Mouse (Mus musculus) intestine, embryonic 15.5 days (tissue): Measurements from ENCODE around the gene Zfp942. TPM values are rescaled to one million over a fixed set of nuclear protein-coding genes. Genes with fewer than 3 reads are reported as not detected.
"Not testable (repeated sequence)": the region's sequence is repeated elsewhere in the genome, so short reads cannot be mapped to it uniquely, and the experiment has no call there.

Experiments used
- ATAC-seq: fragments of 200-750 bp; cut with Nextera tagmentation; 2 replicates; pipeline ENCODE4 v1.8.0; 2017; ENCODE audit warnings: moderate TSS enrichment, moderate library complexity
- H3K27ac ChIP-seq: fragments of 300-500 bp; sonication (generic); 2 replicates; pipeline ENCODE4 v1.5.1; 2015; ENCODE audit warnings: mild to moderate bottlenecking, inconsistent platforms
- H3K27me3 ChIP-seq: fragments of 300-500 bp; sonication (generic); replicated peaks from 2 replicates; pipeline ENCODE4 v1.6.1; 2015; ENCODE audit warnings: inconsistent platforms
- H3K36me3 ChIP-seq: fragments of 300-500 bp; sonication (generic); 2 replicates; pipeline ENCODE4 v1.6.1; 2015; ENCODE audit warnings: inconsistent platforms
- H3K4me1 ChIP-seq: fragments of 300-500 bp; sonication (generic); replicated peaks from 2 replicates; pipeline ENCODE4 v1.6.1; 2015; ENCODE audit warnings: inconsistent platforms
- H3K4me2 ChIP-seq: fragments of 300-500 bp; sonication (generic); replicated peaks from 2 replicates; pipeline ENCODE4 v1.6.1; 2015; ENCODE audit warnings: mild to moderate bottlenecking, inconsistent platforms
- H3K4me3 ChIP-seq: fragments of 300-500 bp; sonication (generic); replicated peaks from 2 replicates; pipeline ENCODE4 v1.5.1; 2015; ENCODE audit warnings: inconsistent platforms
- H3K9ac ChIP-seq: fragments of 300-500 bp; sonication (generic); 2 replicates; pipeline ENCODE4 v1.6.1; 2015; ENCODE audit warnings: inconsistent platforms
- H3K9me3 ChIP-seq: fragments of 300-500 bp; sonication (generic); 2 replicates; pipeline ENCODE4 v1.6.1; 2016; ENCODE audit warnings: inconsistent platforms
- WGBS: fragments of 180-500 bp; shearing (Covaris S2); methylation state at CpG from one replicate; pipeline ENCODE4 v1.1.7; 2015; 5-methylcytosine and 5-hydroxymethylcytosine counted together
- polyA plus RNA-seq: library from polyadenylated mRNA; unstranded; fragments of >200 nt; fragmentation: Nextera tagmentation; extraction: Ambion mirVana; gene quantifications from 2 replicates; pipeline ENCODE4 v1.2.1, GENCODE M21; 2015

Zfp942 gene
- polyA plus RNA-seq = 20.8 and 22.9 TPM in 2 replicates

GRCm38 (mm10) chr17:21962107-21962907 lies at the start of gene Zfp942, which contains the start of gene Zfp943:
Gene Zfp942 (minus strand): TSS chr17:21962464.
Gene Zfp943 (plus strand): TSS chr17:21962552.
- peak; percentile 99 for ATAC-seq
- Histone ChIP-seq H3K4me3 (peak within 1 kb of the TSS; percentile 65), H3K4me2 (peak within 1 kb of the TSS; percentile 56), H3K27ac (peak within 1 kb of the TSS; percentile 86), H3K9ac (peak within 1 kb of the TSS; percentile 75)
- H3K9me3 ChIP-seq, H3K27me3 ChIP-seq, H3K36me3 ChIP-seq, H3K4me1 ChIP-seq: not testable (repeated sequence)
- under 1% methylated on average over 43 of the region's 55 CpGs for WGBS

- Histone ChIP-seq H3K9ac (no peak overlapping the region), H3K4me3 (peak overlapping the region; percentile 65), H3K27ac (no peak overlapping the region), H3K36me3 (no peaks in the 10 kb centered on the region), H3K4me1 (0 out of 2 replicates have a peak, but pooled peaks cover 2% of the 10 kb centered on the region), H3K9me3 (no peaks in the 10 kb centered on the region), H3K4me2 (peak overlapping the region; percentile 52), H3K27me3 (no peaks in the 10 kb centered on the region)
- ATAC-seq = no peak
- WGBS = 48% methylated on average over 4 of the region's 4 CpGs
Measured at GRCm38 (mm10) chr17:21963302-21963701, 1.0 kb upstream of the Zfp942 start.

GRCm38 (mm10) chr17:21909456-21910052 lies 52.7 kb downstream of the Zfp942 start, which contains the start of gene Zfp995:
Gene Zfp995 (minus strand): TSS chr17:21909926.
- Histone ChIP-seq H3K4me3 (peak within 1 kb of the TSS; percentile 66), H3K27ac (peak within 1 kb of the TSS; percentile 56; the same call in 1 of the 2 replicates), H3K4me2 (peak within 1 kb of the TSS; percentile 74), H3K9ac (peak within 1 kb of the TSS; percentile 81)
- H3K27me3 ChIP-seq, H3K36me3 ChIP-seq, H3K9me3 ChIP-seq, H3K4me1 ChIP-seq: not testable (repeated sequence)
- under 1% methylated on average over 24 of the region's 24 CpGs for WGBS
- peak; percentile 99 for ATAC-seq

GRCm38 (mm10) chr17:21909039-21909438 lies 53.2 kb downstream of the Zfp942 start:
- Histone ChIP-seq H3K9me3 (no peaks in the 10 kb centered on the region), H3K9ac (peak overlapping the region; percentile 81), H3K4me1 (no peaks in the 10 kb centered on the region), H3K27me3 (no peaks in the 10 kb centered on the region), H3K27ac (no peak overlapping the region), H3K4me3 (peak overlapping the region; percentile 66), H3K4me2 (peak overlapping the region; percentile 74), H3K36me3 (no peaks in the 10 kb centered on the region)
- WGBS = 5% methylated on average over 3 of the region's 3 CpGs
- ATAC-seq = peak; percentile 75

Other genes with a start within 250 kb of the Zfp942 start
- 4.3 and 4.6 TPM in 2 replicates for gene Zfp229, start 231.7 kb downstream of the Zfp942 start, polyA plus RNA-seq
- gene Zfp820, start 116.7 kb downstream of the Zfp942 start, polyA plus RNA-seq = 5.0 and 7.5 TPM in 2 replicates
- gene Zfp995, start 52.5 kb downstream of the Zfp942 start, polyA plus RNA-seq = 8.8 and 9.5 TPM in 2 replicates
- 14.4 and 16.8 TPM in 2 replicates for gene Zfp943, start 88 bp upstream of the Zfp942 start, polyA plus RNA-seq
- 2.9 TPM in 2 replicates for gene Zfp947, start 203.7 kb upstream of the Zfp942 start, polyA plus RNA-seq